ENCODE assay signal across 21 mouse cellular contexts in the genomic region with DNA sequence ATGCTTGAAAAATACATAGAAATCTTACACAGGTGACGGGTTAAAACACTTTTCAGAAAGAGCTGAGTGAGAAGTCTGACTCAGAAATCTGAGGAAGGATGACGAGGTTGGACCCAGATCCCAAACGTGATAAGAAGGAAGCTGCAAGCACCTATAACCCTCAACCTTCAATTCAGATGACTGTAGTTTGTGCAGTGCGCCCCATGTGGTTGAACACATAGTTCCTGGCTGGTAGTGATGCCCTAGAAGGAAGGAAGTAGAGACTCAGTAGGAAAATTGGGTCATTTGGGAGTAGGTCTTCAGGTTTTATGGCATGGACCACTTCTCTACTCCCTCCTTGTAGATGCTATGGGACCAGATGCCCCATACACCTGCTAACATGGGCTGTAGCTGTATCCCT.
DNase-seq lines count a peak whose midpoint lies in the region; ATAC-seq and TF ChIP-seq lines count a peak whose summit lies in the region.
"Had no signal": no experiment of that assay in that cellular context is flagged by ENCODE, and none has a peak within 500 bp of the region (broad histone marks: within the 10 kb centered on the region; RNA-seq: fewer than 3 reads in every experiment).

No protein-coding gene starts in this region.

- no peaks in the 10 kb centered on the region for H3K9me3 ChIP-seq in hindbrain, embryonic 14.5 days (ENCODE audit: control insufficient read depth, low read length)
- H3K9me3 ChIP-seq: forebrain, embryonic 15.5 days; limb, embryonic 15.5 days; neural tube, embryonic 12.5 days had no signal

- ATAC-seq in megakaryocyte progenitor cell, adult 5-6 weeks (replicated peaks; ENCODE audit: poor library complexity) = 0 out of 2 replicates have a peak, but pooled peaks have one; percentile 48
- ATAC-seq in hindbrain, embryonic 14.5 days (ENCODE audit: low FRiP score) = no peak
- ATAC-seq: forebrain, embryonic 15.5 days; hindbrain, embryonic 16.5 days had no signal

- whole genome bisulfite sequencing in hindbrain, embryonic 14.5 days = 78% methylated on average over 4 of the region's 4 CpGs

- H3K4me3 ChIP-seq in gastrocnemius, adult 2 months = no peak overlapping the region
- no peak overlapping the region for H3K4me3 ChIP-seq in hindbrain, embryonic 14.5 days (replicated peaks; ENCODE audit: low read length)
- H3K4me3 ChIP-seq: forebrain, embryonic 15.5 days; layer of hippocampus, adult 2 months; limb, embryonic 15.5 days; neural tube, embryonic 12.5 days had no signal

- H3K4me1 ChIP-seq in hindbrain, embryonic 14.5 days (replicated peaks; ENCODE audit: control insufficient read depth, insufficient read depth, low read length) = peaks cover 7% of the 10 kb centered on the region; the same call in 1 of the 2 replicates
- H3K4me1 ChIP-seq: limb, embryonic 15.5 days; neural tube, embryonic 12.5 days had no signal

- H3K36me3 ChIP-seq in hindbrain, embryonic 14.5 days (replicated peaks; ENCODE audit: control insufficient read depth, insufficient read depth) = no peaks in the 10 kb centered on the region
- H3K36me3 ChIP-seq: forebrain, embryonic 15.5 days; limb, embryonic 15.5 days; neural tube, embryonic 12.5 days had no signal

- H3K27me3 ChIP-seq in hindbrain, embryonic 14.5 days (ENCODE audit: control insufficient read depth, insufficient read depth, low read length) = no peaks in the 10 kb centered on the region
- H3K27me3 ChIP-seq: forebrain, embryonic 15.5 days; limb, embryonic 15.5 days; neural tube, embryonic 12.5 days had no signal

- TF ChIP-seq CTCF in gastrocnemius, adult 2 months (IDR thresholded peaks at IDR 0.05) = no peak

- H3K9ac ChIP-seq in hindbrain, embryonic 14.5 days = no peak overlapping the region
- H3K9ac ChIP-seq: forebrain, embryonic 15.5 days; limb, embryonic 15.5 days; neural tube, embryonic 12.5 days had no signal

- DNase-seq in B cell, adult 2 months = peak; percentile 29 to 43
- DNase-seq in CD4-positive helper T cell, adult 2 months (ENCODE audit: low read depth, low spot score) = peak; percentile 16
- DNase-seq in ZHBTc4 (ENCODE audit: low read depth, low spot score) = peak; percentile 7
- DNase-seq in urinary bladder, postnatal 10 days (ENCODE audit: low spot score) = no peak
- no peak for DNase-seq in gastrocnemius, adult 2 months
- no peak for DNase-seq in hindbrain, embryonic 14.5 days (ENCODE audit: low spot score)
- DNase-seq: adrenal gland, postnatal 14 days; cerebellum, postnatal 10 days; embryo, embryonic 11 days; heart, adult 11 months; heart, postnatal 4 days; kidney, adult 11 months; kidney, postnatal 10 days; lung, postnatal 14 days; thymus, adult 2 months had no signal

- H3K4me2 ChIP-seq in hindbrain, embryonic 14.5 days (replicated peaks) = no peak overlapping the region
- H3K4me2 ChIP-seq: forebrain, embryonic 15.5 days; limb, embryonic 15.5 days; neural tube, embryonic 12.5 days had no signal

- H3K27ac ChIP-seq in gastrocnemius, adult 2 months = no peak overlapping the region
- no peak overlapping the region for H3K27ac ChIP-seq in hindbrain, embryonic 14.5 days
- H3K27ac ChIP-seq: forebrain, embryonic 15.5 days; layer of hippocampus, adult 2 months; limb, embryonic 15.5 days; neural tube, embryonic 12.5 days had no signal

- intact Hi-C loops in gastrocnemius, adult 2 months (cut with DNase I) = no loop called here

Comparison
In these comparisons a context has a peak if more than half of its experiments do, and no peak if none do; other contexts are left out.
1. DNase-seq: peak in B cell, adult 2 months (2 of 2), CD4-positive helper T cell, adult 2 months (single experiment) and ZHBTc4 (single experiment); none in urinary bladder, postnatal 10 days (single experiment), gastrocnemius, adult 2 months (single experiment) and hindbrain, embryonic 14.5 days (single experiment).